In genomic region chr1:192070618-192071051, GRCm38 (mm10) we compare ENCODE assay signal across 7 mouse cellular contexts. TPM values are rescaled to one million over a fixed set of nuclear protein-coding genes. Genes with fewer than 3 reads are reported as not detected.
DNase-seq lines count a peak whose midpoint lies in the region; ATAC-seq and TF ChIP-seq lines count a peak whose summit lies in the region.

No protein-coding gene starts in this region.

- peaks cover 8% of the 10 kb centered on the region for H3K36me3 ChIP-seq in liver, embryonic 16.5 days (ENCODE audit: control insufficient read depth, insufficient read depth)
- peaks cover 7% of the 10 kb centered on the region; the same call in 1 of the 2 replicates for H3K36me3 ChIP-seq in heart, embryonic 11.5 days (ENCODE audit: control insufficient read depth, insufficient read depth, low read length)

- no peak overlapping the region for H3K4me3 ChIP-seq in liver, embryonic 16.5 days (ENCODE audit: low read depth, low read length)
- H3K4me3 ChIP-seq in cortical plate, adult 2 months (ENCODE audit: insufficient read depth, low read length): no peak overlapping the region
- no peak overlapping the region for H3K4me3 ChIP-seq in heart, embryonic 11.5 days (ENCODE audit: low read depth, low read length)

- no peak overlapping the region for H3K27ac ChIP-seq in liver, embryonic 16.5 days (ENCODE audit: low read length)
- H3K27ac ChIP-seq in cortical plate, adult 2 months (ENCODE audit: insufficient read depth, low read length): no peak overlapping the region
- 0 out of 2 replicates have a peak overlapping the region, but pooled peaks have one; percentile 0 for H3K27ac ChIP-seq in heart, embryonic 11.5 days (ENCODE audit: low read depth, low read length)

- no peaks in the 10 kb centered on the region for H3K27me3 ChIP-seq in liver, embryonic 16.5 days (ENCODE audit: control insufficient read depth, insufficient read depth, low read depth, low read length)
- no peaks in the 10 kb centered on the region for H3K27me3 ChIP-seq in heart, embryonic 11.5 days (ENCODE audit: control insufficient read depth, insufficient read depth, low read length)

- no peak for DNase-seq in liver
- no peak for DNase-seq in cerebellum, adult 11-12 months
- no peak for DNase-seq in layer of hippocampus, postnatal 36 days

- 0 out of 2 replicates have a peak overlapping the region, but pooled peaks have one; percentile 20 for H3K4me2 ChIP-seq in liver, embryonic 16.5 days (ENCODE audit: low read depth, low read length)
- H3K4me2 ChIP-seq in heart, embryonic 11.5 days: no peak overlapping the region

- no peak for ATAC-seq in liver, embryonic 16.5 days (ENCODE audit: low read depth)
- no peak for ATAC-seq in heart, embryonic 11.5 days (replicated peaks; ENCODE audit: insufficient number of reproducible peaks, low FRiP score, low TSS enrichment)
- ATAC-seq in megakaryocyte-erythroid progenitor cell, adult 5-6 weeks (replicated peaks; ENCODE audit: low FRiP score, low TSS enrichment, poor library complexity, severe bottlenecking): peak; percentile 50

- no peak for TF ChIP-seq POLR2A in cortical plate, adult 2 months (IDR thresholded peaks at IDR 0.05; ENCODE audit: extremely low read depth, insufficient read depth, low read length)

- H3K9ac ChIP-seq in liver, embryonic 16.5 days (ENCODE audit: low read depth, low read length): no peak overlapping the region
- H3K9ac ChIP-seq in heart, embryonic 11.5 days (ENCODE audit: low read depth, low read length): no peak overlapping the region

- whole genome bisulfite sequencing in liver, embryonic 16.5 days (ENCODE audit: insufficient replicate concordance): 24% methylated on average over 3 of the region's 3 CpGs
- 53% methylated on average over 3 of the region's 3 CpGs for WGBS in heart, embryonic 11.5 days (ENCODE audit: insufficient replicate concordance)

- no peaks in the 10 kb centered on the region for H3K9me3 ChIP-seq in liver, embryonic 16.5 days (replicated peaks; ENCODE audit: control insufficient read depth, low read length)
- no peaks in the 10 kb centered on the region for H3K9me3 ChIP-seq in heart, embryonic 11.5 days (replicated peaks; ENCODE audit: control insufficient read depth, low read length)

- TF ChIP-seq CTCF in cortical plate, adult 2 months (IDR thresholded peaks at IDR 0.05; ENCODE audit: extremely low read depth, insufficient read depth, low read length): peak; percentile 19; the same call in 1 of the 2 replicates

- H3K4me1 ChIP-seq in liver, embryonic 16.5 days (ENCODE audit: control insufficient read depth, low read depth, low read length): peaks cover 12% of the 10 kb centered on the region
- H3K4me1 ChIP-seq in cortical plate, adult 2 months (ENCODE audit: control insufficient read depth, insufficient read depth, low read length): no peaks in the 10 kb centered on the region
- peaks cover 9% of the 10 kb centered on the region for H3K4me1 ChIP-seq in heart, embryonic 11.5 days (ENCODE audit: control insufficient read depth, insufficient read depth, low read length)

RNA-seq across cellular contexts. Expression of gene Traf5, which starts 21.7 kb away (rescaled TPM):
- polyA plus RNA-seq in liver, embryonic 16.5 days (2015; fragmentation: Nextera tagmentation; extraction: Ambion mirVana): 4.9 and 5.3 TPM in 2 replicates
- 9.5 and 9.6 TPM in 2 replicates for polyA plus RNA-seq in cortical plate, adult 2 months (2012; rRNA removed)
- polyA plus RNA-seq in heart, embryonic 11.5 days (2014; fragmentation: Nextera tagmentation; extraction: Ambion mirVana): 10.1 and 11.2 TPM in 2 replicates
- 3.8 and 8.5 TPM in 2 replicates for total RNA-seq in megakaryocyte-erythroid progenitor cell, adult 5-6 weeks (2014; fragmentation: Nextera tagmentation)
- 2.8 and 5.7 TPM in 2 replicates for total RNA-seq in megakaryocyte-erythroid progenitor cell, adult 5-6 weeks (2017)
- 1 to 10 TPM; 2.5 to 2.8 TPM for total RNA-seq in layer of hippocampus, postnatal 36 days (2021)
